Mouse (Mus musculus): Measurements from ENCODE around the gene Stab2. TPM values are rescaled to one million over a fixed set of nuclear protein-coding genes. Genes with fewer than 3 reads are reported as not detected.

Gene Stab2
- 1 to 10 TPM in 1 of 2 experiments, under 1 TPM in 1; 0.78 to 1.3 TPM for total RNA-seq (2021)
- long read RNA-seq, experiment 1, partial matches to known transcripts, result 0 of 2 reads
- long read RNA-seq, experiment 1, other reads (novel, unspliced or antisense), result 2 of 2 reads
- long read RNA-seq, experiment 2, partial matches to known transcripts, result 0 of 2 reads
- long read RNA-seq, experiment 2, other reads (novel, unspliced or antisense), result 2 of 2 reads

GRCm38 (mm10) chr10:87007385-87008214, at the start of gene Stab2:
Stab2 (minus strand) TSS chr10:87008025.
- DNase-seq, result no peak

DNA sequence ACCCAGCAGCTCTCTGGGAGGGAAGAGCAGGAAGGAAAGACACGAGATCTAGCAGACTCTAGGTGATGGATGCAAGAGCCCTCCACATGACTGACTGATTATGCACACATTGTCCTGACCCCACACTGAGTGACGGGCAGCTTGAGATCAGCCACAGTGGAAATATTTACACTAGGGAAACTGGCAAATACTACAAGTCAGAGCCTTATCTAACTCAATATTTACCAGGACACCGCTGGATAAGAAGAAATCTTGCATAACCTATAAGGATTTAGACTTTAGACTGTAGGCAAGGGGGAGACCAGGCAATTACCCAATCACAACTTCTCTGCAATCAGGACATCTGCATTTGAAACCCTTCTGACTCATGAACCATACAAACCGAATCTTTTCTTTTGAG, 43.9 kb upstream of the Stab2 start:
- DNase-seq, result no peak

- no peak for DNase-seq
These were observed 41.4 kb upstream of the Stab2 start for GRCm38 (mm10) chr10:87049179-87049578.

DNA sequence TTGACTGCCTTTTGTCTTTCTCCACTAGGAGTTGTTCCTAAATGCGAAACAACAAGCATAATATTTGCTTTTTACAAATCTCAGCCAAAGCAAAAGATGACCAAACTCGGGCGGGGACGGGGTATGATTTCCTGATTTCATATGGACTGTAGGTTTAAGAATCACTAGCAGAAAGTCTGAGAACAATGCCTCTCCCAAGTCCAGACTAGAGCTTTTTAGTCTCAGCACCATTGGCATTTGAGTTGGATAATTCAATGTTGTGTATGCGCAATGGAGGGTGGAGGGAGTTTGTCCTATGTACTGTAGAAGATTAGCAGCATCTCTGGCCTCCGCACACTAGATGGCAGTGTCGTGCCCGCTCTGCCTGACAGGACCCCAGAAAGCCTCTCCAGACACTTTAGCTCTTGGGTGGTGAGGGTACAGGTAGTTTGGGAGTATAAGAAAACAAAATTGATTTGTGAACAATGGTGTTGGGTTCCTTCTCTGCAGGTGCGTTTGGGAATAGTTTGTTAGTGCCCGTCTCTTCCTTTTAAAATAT, 39.2 kb upstream of the Stab2 start:
- DNase-seq, result no peak

- DNase-seq, result no peak
These were observed 38.6 kb upstream of the Stab2 start for GRCm38 (mm10) chr10:87046469-87046868.

- no peak for DNase-seq
These were observed 37.4 kb upstream of the Stab2 start for GRCm38 (mm10) chr10:87045273-87045672.

DNA sequence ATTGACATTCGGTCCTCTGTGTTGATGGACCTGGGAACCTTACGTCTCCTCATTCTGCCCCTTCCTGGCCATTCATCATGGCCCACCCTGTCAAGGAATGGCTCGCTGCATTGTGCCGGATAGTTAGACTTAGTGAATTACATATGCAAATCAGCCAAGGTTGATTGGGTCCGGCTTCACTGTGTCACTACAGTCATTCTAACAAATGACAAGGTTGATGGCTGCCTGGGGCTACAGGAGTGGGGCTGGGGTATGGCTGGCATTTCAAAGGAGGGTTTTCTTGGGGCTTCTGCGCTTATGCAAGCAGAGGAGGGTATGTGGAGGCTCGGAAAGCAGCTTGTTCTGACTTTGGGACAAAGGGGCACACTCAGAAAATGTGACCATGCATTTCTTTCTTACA, 33.4 kb upstream of the Stab2 start:
- no peak for DNase-seq

DNA sequence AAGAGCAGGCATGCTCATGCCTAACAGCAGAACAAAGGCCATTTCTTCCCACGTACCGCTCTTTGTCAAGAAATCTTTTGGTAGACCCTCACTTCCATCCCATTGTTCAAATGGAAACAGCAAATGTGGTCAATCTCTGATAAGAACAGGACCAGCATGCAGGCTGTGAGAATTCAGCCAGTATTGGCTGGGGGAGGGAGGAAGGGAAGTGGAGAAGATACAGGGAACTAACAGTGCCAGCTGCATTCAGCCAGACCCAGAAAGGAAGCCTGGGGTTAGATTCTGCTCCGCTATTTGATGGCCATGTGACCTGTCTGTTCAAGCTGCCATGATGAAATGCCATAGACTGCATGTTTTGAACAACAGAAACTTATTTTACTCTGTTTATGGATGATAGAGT, 32.0 kb upstream of the Stab2 start:
- DNase-seq, result no peak

- DNase-seq, result no peak
These were observed 31.5 kb upstream of the Stab2 start for GRCm38 (mm10) chr10:87039340-87039739.

GRCm38 (mm10) chr10:87037062-87037461, 29.2 kb upstream of the Stab2 start:
- DNase-seq, result no peak

DNA sequence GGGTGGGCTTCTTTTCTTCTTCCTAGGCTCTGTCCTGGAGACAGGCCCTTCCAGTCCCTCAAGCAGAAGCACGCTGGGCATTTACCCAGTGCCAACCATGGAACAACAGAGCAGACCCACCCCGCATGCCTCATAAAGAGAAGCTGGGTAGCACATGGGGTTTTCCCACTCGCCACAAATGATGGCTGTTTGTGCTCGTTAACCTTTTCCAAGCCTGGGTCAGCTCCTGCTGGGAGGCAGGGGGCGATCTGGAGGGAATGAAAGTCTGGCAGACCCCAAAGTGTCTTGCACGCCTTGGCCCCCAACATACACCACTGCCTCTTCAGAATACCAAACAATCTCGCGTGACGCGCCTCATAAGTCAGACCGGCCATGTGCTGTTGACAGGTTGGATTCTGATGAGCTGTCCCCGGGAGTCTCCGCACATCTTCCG, 28.5 kb upstream of the Stab2 start:
- no peak for DNase-seq

- DNase-seq, result no peak
These were observed 28.0 kb upstream of the Stab2 start for GRCm38 (mm10) chr10:87035866-87036265.

DNA sequence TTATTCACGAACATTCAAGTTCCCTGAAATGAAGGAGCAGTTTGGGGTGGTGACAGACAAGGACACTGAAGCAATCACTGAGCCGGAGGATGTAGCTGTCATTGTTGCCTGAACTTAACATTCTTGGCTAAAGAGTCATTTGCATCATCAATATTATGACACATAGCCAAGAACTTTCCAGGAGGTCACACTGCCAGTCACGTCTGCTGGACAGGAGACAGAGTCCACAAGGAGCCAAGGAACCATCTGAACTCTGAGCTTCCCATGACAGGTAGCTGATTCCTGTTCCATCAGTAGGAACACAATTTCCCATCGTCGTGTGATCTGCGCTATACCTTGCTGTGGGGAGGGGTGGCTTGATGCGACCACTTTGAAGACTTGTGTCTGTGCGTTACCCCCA, 24.9 kb upstream of the Stab2 start:
- DNase-seq, result no peak

DNA sequence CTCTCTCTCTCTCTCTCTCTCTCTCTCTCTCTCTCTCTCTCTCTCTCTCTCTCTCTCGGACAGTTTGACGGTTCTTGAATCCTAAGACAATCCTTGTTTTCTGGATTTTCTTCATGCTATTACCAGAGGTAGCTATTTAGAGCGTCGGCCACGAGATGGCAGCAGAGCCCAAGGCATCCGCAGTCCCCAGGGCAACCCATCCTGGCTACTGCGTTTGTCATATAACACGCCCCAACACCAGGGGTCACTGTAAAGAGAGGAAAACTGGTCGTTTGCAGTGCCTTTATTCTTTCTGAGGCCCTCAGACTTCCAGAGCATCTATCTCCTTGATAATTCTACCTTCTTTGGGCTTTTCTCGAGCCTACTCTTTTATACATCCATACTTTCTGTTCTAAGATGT, 17.1 kb upstream of the Stab2 start:
- DNase-seq, result peak; percentile 31

- DNase-seq, result no peak
These were observed 12.9 kb upstream of the Stab2 start for GRCm38 (mm10) chr10:87020711-87021110.

GRCm38 (mm10) chr10:87018876-87019275, 11.1 kb upstream of the Stab2 start:
- DNase-seq, result no peak

- DNase-seq, result no peak
These were observed 8.4 kb upstream of the Stab2 start for GRCm38 (mm10) chr10:87016151-87016692.

DNA sequence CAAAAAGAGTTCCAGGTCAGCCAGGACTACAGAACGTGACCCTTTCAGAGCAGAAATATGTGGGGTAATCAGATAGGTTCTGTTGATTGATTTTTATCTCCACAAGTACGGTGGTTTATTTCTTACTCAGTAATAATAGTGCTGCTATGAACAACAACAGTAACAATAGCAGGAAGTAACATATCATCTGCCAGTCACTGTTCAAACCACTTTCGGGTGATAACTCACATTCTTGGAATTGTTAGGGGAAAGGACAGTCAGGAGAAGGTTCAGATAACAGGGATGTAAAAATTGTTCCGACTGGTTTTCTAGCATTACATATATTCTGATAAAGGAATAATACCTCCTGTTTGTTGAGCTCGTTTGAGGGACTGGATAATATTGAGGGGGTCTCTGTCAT, 7.6 kb upstream of the Stab2 start:
- no peak for DNase-seq

- no peak for DNase-seq
These were observed 6.7 kb upstream of the Stab2 start for GRCm38 (mm10) chr10:87014391-87014965.

GRCm38 (mm10) chr10:87012087-87012486, 4.3 kb upstream of the Stab2 start:
- no peak for DNase-seq

GRCm38 (mm10) chr10:87008215-87008499, 332 bp upstream of the Stab2 start:
- no peak for DNase-seq

DNA sequence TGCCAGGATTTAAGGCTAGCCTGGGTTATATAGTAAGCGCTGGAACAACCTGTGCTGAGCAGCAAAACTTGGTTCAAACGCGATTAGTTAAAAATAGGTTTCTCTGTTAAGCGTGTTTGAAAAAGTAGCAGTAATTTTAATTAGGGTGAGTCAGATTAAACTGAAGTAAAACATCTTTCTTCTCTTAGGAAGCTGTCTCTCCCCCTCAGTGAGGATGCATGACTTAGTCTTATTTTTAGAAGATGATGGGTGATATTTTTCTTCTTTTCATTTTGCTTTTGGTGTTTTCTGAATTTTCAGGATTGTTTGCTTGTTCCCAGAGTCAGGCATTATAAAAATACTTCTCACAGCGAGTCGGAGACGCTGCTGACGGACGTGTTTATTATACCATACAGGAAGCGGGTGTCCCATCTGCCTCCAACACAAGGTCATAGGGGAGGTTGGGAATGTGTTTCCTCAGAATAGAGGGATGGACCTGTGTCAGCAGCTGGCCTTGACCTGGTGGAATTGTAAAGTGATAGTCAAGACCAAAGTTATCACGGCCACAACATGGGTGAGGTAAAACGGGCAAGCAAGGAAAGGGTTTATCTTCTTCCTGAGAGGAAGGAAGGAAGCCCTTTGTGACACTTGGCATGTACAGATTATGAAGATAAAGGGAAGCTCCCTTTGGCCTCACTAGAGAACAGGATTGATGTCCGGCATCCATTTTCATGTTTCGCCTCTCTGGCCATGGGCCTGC, 15.4 kb downstream of the Stab2 start:
- DNase-seq, result no peak
